Mouse (Mus musculus) megakaryocyte, embryonic 14.5 days (primary cell): ENCODE data around the gene Ints13.

Experiments used
- FLI1 ChIP-seq: IDR thresholded peaks from 2 replicates; pipeline ENCODE4 v1.6.1; 2012; ENCODE audit warnings: low read length, inconsistent platforms, mixed read lengths
- GATA1 ChIP-seq: IDR thresholded peaks from 3 replicates; pipeline ENCODE4 v1.6.1; 2012; ENCODE audit warnings: mixed read lengths, low read length, inconsistent platforms, borderline replicate concordance

GRCm38 (mm10) chr6:146603651-146604050 is 26.0 kb upstream of the Ints13 start:
- no peak for TF ChIP-seq GATA1
- no peak for TF ChIP-seq FLI1
